Mouse (Mus musculus): Measurements from ENCODE around the gene Lrrn1. TPM values are rescaled to one million over a fixed set of nuclear protein-coding genes. Genes with fewer than 3 reads are reported as not detected.

Lrrn1 gene
- total RNA-seq, 2 experiments from 2014 or later = 40.0 to 45.4 TPM

DNA sequence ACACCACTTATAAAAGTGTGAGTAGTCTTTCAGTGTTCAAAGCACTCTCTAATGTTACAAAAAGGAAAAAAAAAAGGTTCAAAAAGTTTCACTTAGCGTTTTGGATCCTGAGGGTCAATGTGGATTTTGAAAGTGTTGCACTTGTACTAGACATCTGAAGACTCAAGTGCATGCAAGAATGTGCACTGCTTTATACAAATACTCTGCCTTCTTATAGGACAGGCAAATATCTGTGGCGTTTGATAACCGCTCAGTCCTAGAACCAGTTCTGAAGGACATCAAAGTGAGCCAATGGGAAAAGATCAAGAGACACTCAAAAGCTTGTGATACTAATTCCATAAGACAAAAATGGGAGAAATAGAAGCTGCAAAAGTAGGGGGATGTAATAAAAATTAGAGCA, 45.0 kb downstream of the Lrrn1 start:
- no peak for DNase-seq (ENCODE audit: extremely low spot score in 1 of 2, low spot score in 2 of 2)

DNA sequence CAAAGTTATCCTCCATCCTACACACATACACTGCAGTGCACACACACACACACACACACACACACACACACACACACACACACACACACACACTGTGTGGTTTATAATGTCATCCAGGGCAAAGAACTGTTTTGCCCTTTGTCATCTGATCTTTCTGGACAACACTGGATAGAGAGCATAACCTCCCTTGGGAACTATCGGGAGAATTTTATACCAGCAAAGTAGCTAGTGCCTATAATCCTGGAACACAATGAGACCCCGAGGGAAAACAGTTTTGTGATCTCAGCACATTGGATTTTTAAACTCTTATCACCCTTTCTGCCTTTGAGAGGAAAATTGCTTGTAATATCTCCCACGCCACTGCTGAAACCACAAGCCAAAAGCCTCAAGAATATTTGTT, 45.8 kb downstream of the Lrrn1 start:
- intact Hi-C loops (cut with DNase I) = no loop called here

More for the DNA sequence above, 45.0 kb downstream of the Lrrn1 start:
- intact Hi-C loops (cut with DNase I) = no loop called here

DNA sequence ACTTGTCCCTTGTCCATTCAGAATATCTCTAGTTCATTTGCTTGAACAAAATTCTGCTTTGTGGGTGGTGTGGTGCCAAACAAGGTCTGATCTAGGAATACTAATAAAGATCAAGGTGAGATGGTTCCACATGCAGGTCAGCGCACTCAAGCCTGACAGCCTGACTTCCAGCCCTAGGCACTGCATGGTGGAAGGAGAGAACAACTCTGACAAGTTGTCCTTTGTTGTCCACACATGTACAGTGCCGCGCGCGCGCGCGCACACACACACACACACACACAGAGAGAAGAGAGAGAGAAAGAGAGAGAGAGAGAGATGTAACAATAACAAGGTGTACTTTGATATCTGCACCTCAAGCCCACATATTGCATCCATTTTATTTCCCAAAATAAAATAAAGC, 47.7 kb downstream of the Lrrn1 start:
- intact Hi-C loops (cut with DNase I) = no loop called here
- DNase-seq (ENCODE audit: extremely low spot score in 1 of 2, low spot score in 2 of 2) = no peak

More for the DNA sequence above, 45.8 kb downstream of the Lrrn1 start:
- DNase-seq (ENCODE audit: extremely low spot score in 1 of 2, low spot score in 2 of 2) = no peak

DNA sequence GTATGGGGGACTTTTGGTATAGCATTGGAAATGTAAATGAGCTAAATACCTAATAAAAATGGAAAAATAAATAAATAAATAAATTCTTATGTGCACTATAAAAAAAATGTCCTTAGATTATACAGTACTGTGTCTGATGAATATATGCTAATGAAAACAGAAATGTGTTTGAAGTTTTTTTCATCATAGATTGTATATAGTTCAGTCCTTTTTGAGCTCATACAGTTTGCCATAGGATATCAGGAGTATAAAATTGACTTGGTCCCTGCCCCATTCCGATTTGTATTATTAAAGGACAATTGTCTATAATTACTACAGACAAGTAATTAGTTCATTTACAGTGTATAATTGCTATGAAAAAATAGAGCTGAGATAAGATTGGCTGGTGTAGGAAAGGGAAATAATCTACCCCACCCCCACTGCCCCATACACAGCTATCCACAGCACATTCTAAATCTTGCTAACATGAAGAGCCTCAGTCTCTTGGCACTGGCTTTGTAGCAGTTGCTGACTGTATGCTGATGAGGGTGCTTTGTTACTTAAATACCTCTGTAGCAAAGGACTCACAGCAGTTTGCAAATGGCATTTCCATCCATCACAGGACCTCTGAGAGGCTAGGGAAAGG, 54.3 kb downstream of the Lrrn1 start:
- DNase-seq (ENCODE audit: extremely low spot score in 1 of 2, low spot score in 2 of 2) = no peak
- intact Hi-C loops (cut with DNase I) = no loop called here

DNA sequence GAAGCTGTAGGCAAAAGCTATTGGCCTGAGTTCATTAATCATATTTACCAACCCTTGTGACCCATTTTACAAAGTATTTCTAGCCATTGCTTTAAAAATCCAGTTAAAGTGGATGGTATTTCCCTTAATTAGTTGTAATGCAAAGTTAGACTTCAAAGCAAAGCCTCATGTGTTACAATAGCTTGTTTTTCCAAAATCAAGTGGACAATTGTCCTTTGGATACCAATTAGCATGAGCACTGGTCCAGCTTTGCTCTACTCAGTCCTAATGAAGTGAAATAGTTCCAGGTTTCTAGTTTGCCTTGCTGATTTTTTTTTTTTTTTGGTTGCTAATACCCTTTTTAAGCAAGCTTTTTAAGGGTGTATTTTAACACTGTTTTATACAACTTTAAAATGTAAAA, 75.6 kb downstream of the Lrrn1 start:
- no peak for DNase-seq (ENCODE audit: extremely low spot score in 1 of 2, low spot score in 2 of 2)
- intact Hi-C loops (cut with DNase I) = no loop called here

DNA sequence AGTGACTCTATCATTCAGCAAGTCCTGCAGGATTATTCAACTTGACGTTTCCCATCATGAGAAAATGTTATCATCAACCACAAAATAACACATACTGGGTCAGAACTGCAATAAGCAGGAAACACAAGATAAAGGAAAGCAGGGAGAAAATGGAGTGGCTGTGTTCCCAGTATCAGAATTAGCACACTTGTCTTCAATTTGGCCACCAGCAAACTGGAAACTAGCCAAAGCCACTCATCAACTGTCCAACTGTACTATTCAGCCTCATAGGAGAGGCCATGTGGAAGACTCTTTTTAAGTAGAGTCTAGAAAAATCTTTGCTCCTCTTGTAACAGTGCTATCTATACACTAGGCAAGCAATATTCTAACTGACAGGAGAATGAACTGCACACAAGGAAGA, 84.7 kb downstream of the Lrrn1 start:
- DNase-seq (ENCODE audit: extremely low spot score in 1 of 2, low spot score in 2 of 2) = peak in 1 of 2 experiments; percentile 2
- intact Hi-C loops (cut with DNase I) = no loop called here

Data from left cerebral cortex, postnatal 10 days (tissue).